Mouse (Mus musculus) lung, postnatal 36 days (tissue): ENCODE results near the gene Pou6f1.
"Not testable (repeated sequence)": the region's sequence is repeated elsewhere in the genome, so short reads cannot be mapped to it uniquely, and the experiment has no call there.

Experiments
- DNase-seq: peaks from one replicate; pipeline ENCODE4 v3.0.0; 2022; ENCODE audit warnings: mixed read lengths

The Pou6f1 gene

DNA sequence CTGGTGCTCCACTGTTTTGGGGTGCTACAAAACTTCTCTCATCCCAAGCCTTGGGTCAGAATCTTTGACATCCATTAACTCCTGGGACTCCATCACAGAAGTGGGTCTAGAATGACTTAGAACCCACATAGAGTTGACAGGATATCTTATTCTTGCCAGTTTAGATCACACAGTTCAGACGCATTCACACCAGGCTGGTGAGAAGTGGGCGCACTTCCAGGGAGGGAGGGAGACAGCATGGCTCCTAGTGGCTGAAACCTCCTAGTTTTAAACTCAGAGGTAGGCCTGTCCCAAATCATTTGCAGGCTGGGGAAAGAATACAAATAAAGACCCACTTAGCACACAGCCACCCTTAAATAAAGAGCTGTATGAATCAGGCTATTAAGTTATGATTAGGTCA is 25.4 kb downstream of the Pou6f1 start:
- no peak for DNase-seq

DNA sequence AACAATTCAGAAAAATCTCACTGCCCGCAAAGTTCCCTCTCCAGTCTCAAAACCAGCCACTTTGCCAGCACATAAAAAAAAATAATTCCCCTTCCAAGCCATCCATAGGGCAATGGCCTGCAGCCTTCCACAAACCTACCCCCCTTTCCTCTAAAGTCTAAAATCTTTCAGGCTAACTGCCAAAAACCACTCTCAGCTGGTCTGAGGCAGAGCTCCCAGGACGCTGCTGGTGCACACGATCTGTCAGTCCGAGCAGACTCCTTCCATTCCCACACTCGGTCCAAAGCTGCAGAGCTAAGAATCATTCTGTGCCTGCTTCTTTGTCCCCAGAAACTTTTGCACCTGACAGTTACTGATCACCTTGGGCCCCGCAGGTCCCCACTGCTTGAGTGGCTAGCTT is 25.8 kb downstream of the Pou6f1 start:
- DNase-seq, result no peak

DNA sequence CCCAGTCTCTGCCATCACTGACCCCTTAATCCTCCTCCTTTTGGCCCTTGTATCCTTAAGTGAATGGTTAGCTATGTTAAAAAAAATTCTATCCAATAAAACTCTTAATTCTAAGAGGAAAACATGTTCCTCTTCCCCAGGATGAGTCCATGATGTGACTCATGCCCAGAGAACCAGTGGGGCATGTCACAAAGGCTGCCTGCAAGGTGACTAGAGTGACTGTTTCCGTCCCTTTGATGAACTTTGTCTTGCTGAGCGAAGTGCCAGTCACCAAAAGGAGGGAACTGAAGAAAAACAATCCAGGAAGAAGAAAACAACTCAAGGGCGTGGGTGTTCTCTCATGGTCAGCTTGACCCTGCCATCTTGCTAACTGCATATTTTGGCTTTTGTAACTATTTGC is 30.5 kb downstream of the Pou6f1 start:
- DNase-seq, result no peak

DNA sequence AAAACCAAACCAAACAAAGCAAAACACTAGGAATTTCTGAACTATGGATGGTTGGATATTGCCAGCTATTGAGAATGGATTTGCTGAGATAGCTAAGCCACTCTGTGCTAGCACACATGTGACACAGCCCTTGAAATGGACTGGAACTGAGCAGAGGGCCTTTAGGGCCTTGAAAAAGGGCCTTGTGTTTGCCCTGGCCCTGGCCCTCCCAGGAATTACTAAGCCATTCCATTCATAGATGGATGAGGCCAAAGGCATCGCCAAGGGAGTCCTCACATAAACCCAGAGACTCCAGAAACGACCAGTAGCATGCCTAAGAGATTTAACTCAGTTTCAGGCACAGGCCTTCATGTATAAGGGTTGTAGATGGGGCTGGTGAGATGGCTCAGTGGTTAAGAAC is 33.3 kb downstream of the Pou6f1 start:
- DNase-seq, result no peak

DNA sequence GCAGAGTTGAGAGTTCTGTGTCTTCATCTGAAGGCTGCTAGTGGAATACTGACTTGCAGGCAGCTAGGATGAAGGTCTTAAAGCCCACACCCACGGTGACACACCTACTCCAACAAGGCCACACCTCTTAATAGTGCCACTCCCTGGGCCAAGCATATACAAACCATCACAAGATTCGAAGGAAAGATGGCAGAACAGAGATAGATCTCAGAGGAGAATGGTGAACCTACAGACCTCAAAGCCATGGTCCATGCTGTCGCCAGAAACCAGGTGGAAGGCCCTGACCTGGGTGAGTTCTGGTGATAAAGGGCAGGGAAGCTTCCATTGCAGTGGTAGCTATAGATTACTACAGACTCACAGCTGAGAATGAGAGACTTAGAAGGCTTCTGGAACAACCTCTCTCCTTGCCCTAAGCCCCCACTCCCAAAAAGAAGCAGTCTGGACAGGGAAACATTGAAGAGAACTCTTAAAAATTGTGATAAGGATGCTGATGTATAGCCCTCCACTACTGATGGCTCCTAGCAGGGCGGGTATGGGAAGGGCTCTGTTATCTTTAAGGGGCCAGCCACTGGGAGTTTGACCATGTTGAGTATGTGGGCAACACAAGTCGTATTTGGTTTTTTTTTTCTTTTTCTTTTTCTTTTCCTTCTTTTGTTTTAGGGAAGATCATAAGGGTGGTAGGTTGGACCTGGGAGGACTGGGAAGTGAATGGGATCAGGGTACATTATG is 41.9 kb downstream of the Pou6f1 start:
- DNase-seq, result no peak

DNA sequence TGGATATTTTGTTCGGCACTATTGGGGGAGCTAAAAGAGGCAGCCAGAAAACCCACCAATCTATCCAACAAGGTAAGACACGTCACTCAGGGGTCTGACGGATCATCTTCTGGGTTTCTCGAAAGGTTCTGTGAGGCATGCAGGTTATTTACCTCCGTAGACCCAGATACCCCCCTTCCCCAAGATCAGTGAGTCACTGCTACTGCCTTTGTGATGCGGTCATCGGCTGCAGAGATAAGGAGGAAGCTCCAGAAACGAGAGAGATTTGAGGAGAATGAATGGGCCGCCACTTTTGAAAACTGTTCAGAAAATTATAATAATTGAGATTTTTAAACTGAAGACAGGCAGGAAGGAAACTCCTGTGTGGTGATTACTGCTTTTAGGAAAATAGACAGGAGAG is 43.4 kb downstream of the Pou6f1 start:
- no peak for DNase-seq

DNA sequence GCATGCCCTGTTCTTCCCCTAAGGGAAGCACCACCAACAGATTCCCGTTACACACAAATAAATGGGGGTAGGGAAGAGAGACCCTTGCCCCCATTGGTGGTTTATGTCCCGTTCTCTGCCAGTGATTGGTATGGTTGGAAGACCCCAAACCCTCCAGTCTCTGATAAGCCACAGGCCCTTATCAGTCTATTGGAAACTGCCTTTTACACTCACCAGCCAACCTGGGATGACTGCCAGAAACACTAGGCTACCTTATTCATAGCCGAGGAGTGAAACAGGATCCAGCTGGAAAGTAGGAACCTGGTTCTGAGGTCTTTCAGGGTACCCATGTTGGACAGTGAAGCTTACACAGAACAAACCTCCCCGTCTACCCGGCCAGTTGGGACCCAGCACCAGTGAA is 43.8 kb downstream of the Pou6f1 start:
- DNase-seq, result no peak

DNA sequence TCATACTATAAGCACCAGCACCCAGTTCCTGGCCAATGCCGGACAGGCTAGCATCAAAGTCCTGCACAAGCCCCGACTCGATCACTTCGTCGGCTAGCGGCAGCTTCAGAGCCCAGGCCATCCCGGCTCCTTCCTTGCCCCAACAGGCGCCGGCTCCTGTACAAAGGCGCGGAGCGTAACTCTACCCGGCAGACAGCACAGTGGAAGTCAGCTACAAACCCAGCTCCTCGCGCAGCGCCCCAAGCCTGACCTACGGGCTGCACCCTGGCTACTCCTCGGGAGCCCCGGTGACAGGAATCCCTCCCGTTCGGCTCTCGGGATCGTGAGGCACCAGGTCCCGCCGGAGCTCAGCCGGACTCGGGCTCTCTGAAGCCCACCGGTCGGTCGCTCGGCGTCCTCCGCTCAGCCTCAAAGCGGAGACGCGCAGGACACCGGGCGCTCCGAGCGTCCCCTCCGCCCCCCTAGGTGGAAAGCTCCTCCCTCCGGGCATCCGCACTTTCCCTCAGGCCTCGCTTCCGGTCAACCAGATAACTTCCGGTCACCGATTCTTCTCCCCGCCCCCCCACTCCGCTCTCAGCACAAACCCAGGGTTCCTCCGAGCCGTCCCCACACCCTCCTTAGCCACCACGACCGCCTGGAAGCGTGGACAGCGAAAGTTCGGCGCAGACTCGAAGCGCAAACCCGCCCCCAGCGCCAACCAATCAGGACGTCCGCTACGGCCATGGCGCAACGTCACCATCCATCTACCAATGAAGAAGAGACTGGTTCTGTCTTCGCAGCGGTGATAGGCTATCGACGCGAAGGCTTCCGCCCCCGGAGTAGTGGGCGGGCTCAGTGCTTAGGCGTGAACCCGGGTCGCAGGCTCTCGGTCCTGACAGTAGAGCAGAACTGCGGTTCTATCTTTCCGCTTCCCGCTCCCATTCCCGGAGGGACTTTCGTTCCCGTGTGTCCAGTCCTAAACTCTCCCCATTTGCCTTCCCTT is 48.2 kb downstream of the Pou6f1 start, which contains the start of gene Tfcp2:
Gene Tfcp2 (minus strand): TSS at position 683 of the 982 bp plus-strand sequence.
- peak; percentile 99 for DNase-seq

DNA sequence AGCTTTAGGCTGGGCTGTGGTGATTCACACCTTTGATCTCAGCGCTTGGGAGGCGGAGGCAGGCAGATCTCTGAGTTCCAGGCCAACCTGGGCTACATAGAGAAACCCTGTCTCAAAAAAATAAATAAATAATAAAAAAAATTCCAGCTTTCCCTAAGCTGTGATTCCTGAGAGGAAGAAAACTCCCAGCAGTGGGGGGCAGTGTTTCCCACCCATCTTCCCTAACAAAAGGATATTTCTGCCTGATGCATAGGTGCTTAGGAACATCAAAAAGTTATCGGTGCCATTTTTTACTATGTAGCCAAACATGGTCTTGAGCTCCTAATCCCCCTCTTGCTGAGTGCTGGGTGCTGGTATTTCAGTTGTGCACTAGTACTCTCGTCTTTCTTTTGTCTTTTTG is 49.5 kb downstream of the Pou6f1 start:
- DNase-seq, result peak; percentile 19

DNA sequence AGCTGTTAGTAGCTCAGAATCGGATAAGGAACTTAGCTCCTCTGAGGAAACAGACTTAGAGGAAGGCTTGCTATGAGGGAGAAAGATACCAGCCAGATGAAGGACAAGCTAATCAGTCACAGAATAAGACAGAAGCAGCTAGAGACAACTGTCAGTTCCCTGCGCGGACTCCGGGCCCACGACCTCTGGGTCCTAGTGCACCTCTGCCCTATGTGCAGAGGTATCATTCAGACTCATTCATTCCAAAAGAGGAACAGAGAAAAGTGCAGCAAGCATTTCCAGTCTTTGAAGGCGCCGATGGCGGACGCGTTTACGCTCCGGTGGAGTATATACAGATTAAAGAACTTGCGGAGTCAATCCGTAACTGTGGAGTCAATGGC is 56.1 kb downstream of the Pou6f1 start:
- DNase-seq, result not testable (repeated sequence)

DNA sequence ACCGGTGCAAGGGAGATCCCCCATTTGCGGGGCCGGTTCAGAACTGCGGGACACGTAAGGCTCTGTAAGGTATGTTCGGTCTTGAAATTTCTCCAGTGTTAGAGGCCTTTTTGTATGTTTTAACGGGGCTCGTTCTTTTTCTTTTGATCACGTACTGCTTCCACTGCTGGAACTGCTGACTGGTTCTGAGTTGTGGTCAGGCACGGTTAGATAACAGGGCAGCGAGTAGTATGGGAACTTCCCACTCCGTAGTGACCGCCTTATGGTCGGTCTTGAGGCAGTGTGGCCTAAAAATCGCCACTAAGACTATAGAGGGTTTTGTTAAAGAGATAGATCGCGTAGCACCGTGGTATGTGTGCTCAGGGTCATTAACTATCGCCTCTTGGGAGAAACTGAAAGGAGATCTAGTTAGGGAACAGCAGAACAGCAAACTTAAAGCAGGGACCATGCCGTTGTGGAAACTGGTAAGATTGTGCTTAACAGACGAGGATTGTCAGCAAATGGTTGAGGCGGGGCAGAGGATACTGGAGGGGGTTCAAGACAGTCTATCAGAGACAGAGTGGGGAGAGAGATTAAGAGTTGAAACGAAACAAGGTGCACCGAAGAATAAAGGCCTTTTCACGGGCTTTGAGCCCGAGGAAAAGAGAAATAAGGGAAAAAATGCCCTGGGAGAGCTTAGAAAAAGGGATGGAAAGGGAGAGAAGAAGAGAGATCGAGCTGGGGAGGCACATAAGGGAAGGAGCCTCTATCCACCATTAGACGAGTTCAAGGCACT is 56.7 kb downstream of the Pou6f1 start:
- not testable (repeated sequence) for DNase-seq

DNA sequence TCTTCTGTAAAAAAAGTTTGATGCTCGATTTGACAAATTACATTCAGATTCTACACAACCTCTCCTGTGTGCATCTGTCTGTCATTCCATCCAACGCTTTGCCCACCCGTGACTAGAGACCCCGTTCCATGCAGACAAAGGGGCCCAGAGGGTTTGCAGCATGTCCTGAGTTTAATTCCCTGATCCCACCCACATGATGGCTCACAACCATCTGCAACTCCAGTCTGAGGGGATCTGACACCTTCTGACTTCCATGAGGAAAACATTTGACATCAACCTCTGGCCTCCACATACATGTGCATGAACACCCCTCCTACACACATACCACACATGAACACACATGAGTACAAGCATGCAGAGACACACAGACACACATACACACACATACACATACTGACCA is 58.4 kb downstream of the Pou6f1 start:
- no peak for DNase-seq

DNA sequence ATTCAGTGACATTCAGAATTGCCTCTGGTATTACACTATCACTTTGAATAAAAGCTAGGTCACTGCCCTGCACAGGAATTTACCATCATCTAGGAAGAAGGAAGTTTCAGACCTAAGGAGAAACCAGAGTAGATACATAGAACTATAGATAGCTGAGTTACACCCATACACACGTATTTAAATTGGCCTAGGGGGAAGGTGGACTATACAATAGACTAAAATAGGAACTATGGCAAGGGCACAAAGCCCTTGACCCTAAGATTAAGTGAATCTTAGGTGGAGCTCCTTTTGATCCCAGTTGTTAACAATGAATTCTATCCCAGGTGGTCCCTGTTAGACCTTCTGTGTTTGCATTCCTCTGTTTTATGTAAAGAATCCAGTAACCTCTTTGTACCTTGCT is 58.8 kb downstream of the Pou6f1 start:
- DNase-seq, result not testable (repeated sequence)

DNA sequence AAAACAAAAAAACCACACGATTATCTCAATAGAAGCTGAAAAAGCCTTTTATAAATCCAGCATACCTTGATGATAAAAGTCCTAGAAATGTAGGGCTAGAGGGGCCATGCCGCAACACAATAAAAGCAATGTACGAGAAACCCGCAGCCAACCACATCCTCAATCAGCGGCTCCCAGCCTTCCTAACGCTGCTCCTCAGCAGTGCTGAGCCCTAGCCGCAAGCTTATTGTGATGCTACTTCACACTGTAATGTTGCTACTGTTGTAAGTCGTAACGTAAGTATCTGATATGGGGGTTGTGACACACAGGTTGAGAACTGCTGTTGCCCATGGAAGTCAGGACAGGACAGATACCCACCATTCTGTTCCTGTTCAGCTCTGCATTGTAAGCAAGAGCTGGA is 60.4 kb downstream of the Pou6f1 start:
- no peak for DNase-seq

DNA sequence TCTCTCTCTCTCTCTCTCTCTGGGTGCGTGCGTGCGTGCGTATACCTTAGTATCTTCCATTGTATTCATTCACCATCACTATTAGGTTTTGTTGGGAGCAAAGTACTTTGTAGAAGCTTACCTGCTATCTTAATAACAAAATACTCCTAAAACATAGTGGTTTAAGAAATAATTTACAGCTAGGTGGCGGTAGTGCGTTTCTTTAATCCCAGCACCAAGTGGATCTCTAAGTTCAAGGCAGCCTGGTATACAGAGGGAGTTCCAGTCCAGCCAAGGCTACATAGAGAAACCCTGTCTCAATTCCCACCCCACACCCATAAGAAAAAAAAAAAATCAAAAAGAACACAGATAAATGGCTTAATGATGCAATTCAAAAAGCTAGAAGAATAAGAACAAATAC is 61.9 kb downstream of the Pou6f1 start:
- DNase-seq, result peak; percentile 85

DNA sequence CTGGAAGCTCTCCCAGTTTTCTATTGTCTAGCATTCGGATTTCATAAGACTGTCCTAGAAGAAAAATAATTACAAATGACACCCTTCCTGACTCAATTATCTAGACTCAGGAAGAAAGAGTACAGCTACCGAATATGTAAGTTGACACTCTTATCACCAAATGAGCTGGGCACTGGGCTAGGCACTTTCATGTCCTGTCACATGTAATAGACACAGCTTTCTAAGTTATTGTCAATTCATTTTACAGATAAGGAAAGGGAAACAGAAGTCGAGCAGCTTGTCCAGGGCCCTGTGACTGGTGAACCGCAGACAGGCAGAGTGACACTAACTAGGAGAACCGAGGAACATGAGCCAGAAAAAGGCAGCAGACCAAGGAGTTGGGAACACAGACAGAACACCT is 71.9 kb downstream of the Pou6f1 start:
- no peak for DNase-seq

DNA sequence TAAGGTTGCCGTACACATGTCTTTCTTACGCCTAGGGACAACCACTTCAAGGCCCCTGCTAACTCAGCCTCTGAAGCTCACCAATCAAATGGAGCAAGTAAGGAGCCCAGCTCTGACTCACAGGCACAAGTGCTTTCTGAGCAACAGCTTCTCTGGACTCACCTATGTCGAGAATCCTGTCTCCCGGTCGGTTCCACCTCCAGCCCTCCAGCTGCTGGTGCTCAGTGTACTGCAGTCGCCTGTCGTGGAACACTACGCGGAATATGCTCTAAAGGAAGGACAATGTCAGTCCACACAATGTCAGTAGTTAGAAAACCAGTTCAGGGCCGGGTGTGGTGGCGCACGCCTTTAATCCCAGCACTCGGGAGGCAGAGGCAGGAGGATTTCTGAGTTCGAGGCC is 74.4 kb downstream of the Pou6f1 start:
- DNase-seq, result no peak
